Mouse (Mus musculus) neutrophil, adult 5-6 weeks (primary cell): ENCODE results near the gene Exoc3l. TPM values are rescaled to one million over a fixed set of nuclear protein-coding genes. Genes with fewer than 3 reads are reported as not detected.

Source experiments
- ATAC-seq: fragments of 151-379, 151-347 bp; 2 replicates; pipeline ENCODE4 v1.8.0; 2017; ENCODE audit warnings: mild to moderate bottlenecking, moderate TSS enrichment; ENCODE audit not compliant: insufficient number of reproducible peaks, poor library complexity, low FRiP score, severe bottlenecking; ENCODE audit errors: extremely low read depth
- total RNA-seq: library from RNA; stranded (forward); fragments of 200-1000 nt; gene quantifications from 2 replicates; pipeline ENCODE4 v1.2.3, GENCODE M21; 2017

Gene Exoc3l
- total RNA-seq, 1 experiment from 2014 or later: 1.3 TPM

GRCm38 (mm10) chr8:105317941-105318340 lies 22.0 kb upstream of the Exoc3l start:
- ATAC-seq: no peak

GRCm38 (mm10) chr8:105315073-105315769 lies 19.3 kb upstream of the Exoc3l start:
- ATAC-seq: no peak

- no peak for ATAC-seq
These were observed 17.9 kb upstream of the Exoc3l start for GRCm38 (mm10) chr8:105313622-105314402.

GRCm38 (mm10) chr8:105312891-105313481 lies 17.1 kb upstream of the Exoc3l start:
- no peak for ATAC-seq

GRCm38 (mm10) chr8:105311718-105312117 lies 15.8 kb upstream of the Exoc3l start:
- no peak for ATAC-seq

- ATAC-seq: no peak
These were observed 14.2 kb upstream of the Exoc3l start for GRCm38 (mm10) chr8:105310118-105310517.

GRCm38 (mm10) chr8:105309142-105309847 lies 13.4 kb upstream of the Exoc3l start:
- ATAC-seq: no peak

GRCm38 (mm10) chr8:105308428-105308827 lies 12.5 kb upstream of the Exoc3l start:
- no peak for ATAC-seq

- ATAC-seq: no peak
These were observed 11.8 kb upstream of the Exoc3l start for GRCm38 (mm10) chr8:105307670-105308069.

- no peak for ATAC-seq
These were observed 10.3 kb upstream of the Exoc3l start for GRCm38 (mm10) chr8:105306146-105306691.

- no peak for ATAC-seq
These were observed 9.6 kb upstream of the Exoc3l start, which contains the start of gene Elmo3 for GRCm38 (mm10) chr8:105305211-105306145. TSS of gene Elmo3 (plus strand) at chr8:105305601.

GRCm38 (mm10) chr8:105304325-105305210 lies 8.7 kb upstream of the Exoc3l start:
- no peak for ATAC-seq

GRCm38 (mm10) chr8:105303874-105304273 lies 8.0 kb upstream of the Exoc3l start:
- no peak for ATAC-seq

- ATAC-seq: no peak
These were observed 7.5 kb upstream of the Exoc3l start for GRCm38 (mm10) chr8:105303396-105303795.

GRCm38 (mm10) chr8:105299962-105300361 lies 4.1 kb upstream of the Exoc3l start:
- no peak for ATAC-seq

GRCm38 (mm10) chr8:105298351-105299252 lies 2.7 kb upstream of the Exoc3l start:
- ATAC-seq: no peak
